Comparison of ENCODE assay signal across 13 mouse cellular contexts in the genomic region with DNA sequence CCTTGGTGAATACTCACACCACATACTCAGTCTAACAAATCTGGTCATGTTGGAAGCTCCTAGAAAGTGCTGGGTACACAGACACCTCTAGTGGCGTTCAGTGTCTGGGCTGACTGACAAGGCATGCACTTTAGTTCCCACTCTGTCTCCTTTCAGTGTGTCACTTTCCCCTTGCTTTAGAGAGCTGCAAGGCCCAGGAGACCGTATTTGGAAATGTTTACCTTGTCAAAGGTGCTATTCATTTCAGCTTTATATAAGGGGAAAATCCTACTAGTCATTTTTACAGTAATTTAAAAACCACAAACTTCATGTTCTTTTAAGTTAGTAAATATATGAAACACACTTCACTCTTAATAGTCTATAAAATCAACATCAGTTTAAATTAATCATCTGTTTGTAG.
"Had no signal": no experiment of that assay in that cellular context is flagged by ENCODE, and none has a peak within 500 bp of the region (broad histone marks: within the 10 kb centered on the region; RNA-seq: fewer than 3 reads in every experiment).

No protein-coding gene starts in this region.

- ATAC-seq: liver, embryonic 12.5 days; midbrain, embryonic 16.5 days had no signal

- H3K9me3 ChIP-seq: limb, embryonic 15.5 days; liver, embryonic 12.5 days; midbrain, embryonic 12.5 days had no signal

- H3K4me1 ChIP-seq: liver, embryonic 12.5 days; midbrain, embryonic 12.5 days had no signal

- H3K27ac ChIP-seq: left cerebral cortex, adult 2 months; limb, embryonic 15.5 days; liver, embryonic 12.5 days; midbrain, embryonic 12.5 days had no signal

- H3K4me3 ChIP-seq: left cerebral cortex, adult 2 months; limb, embryonic 15.5 days; liver, embryonic 12.5 days; midbrain, embryonic 12.5 days had no signal

- H3K9ac ChIP-seq: limb, embryonic 15.5 days; liver, embryonic 12.5 days; midbrain, embryonic 12.5 days had no signal

- H3K4me2 ChIP-seq: limb, embryonic 15.5 days; liver, embryonic 12.5 days; midbrain, embryonic 12.5 days had no signal

- DNase-seq: kidney, adult 11 months; kidney, adult 9 months; kidney, postnatal 14 days; lung, postnatal 10 days; right cerebral cortex, adult 18-20 months; right cerebral cortex, postnatal 25 days; thymus, adult 18-20 months; thymus, postnatal 14 days had no signal

- H3K27me3 ChIP-seq: limb, embryonic 15.5 days; liver, embryonic 12.5 days had no signal

- H3K36me3 ChIP-seq: limb, embryonic 15.5 days; liver, embryonic 12.5 days; midbrain, embryonic 12.5 days had no signal
